Comparison of ENCODE assay signal across 14 mouse cellular contexts in genomic region chr19:44758846-44759245, GRCm38 (mm10). TPM values are rescaled to one million over a fixed set of nuclear protein-coding genes. Genes with fewer than 3 reads are reported as not detected.
A peak's percentile ranks its signal among the peaks of the same experiment; 100 is the strongest.
DNase-seq lines count a peak whose midpoint lies in the region; ATAC-seq lines count a peak whose summit lies in the region.
"Had no signal": no experiment of that assay in that cellular context is flagged by ENCODE, and none has a peak within 500 bp of the region (broad histone marks: within the 10 kb centered on the region; RNA-seq: fewer than 3 reads in every experiment).

No protein-coding gene starts in this region.

- H3K4me1 ChIP-seq in heart, embryonic 13.5 days, result peaks cover 39% of the 10 kb centered on the region
- H3K4me1 ChIP-seq in hindbrain, embryonic 13.5 days (replicated peaks), result peaks cover 37% of the 10 kb centered on the region
- peaks cover 16% of the 10 kb centered on the region for H3K4me1 ChIP-seq in midbrain, embryonic 14.5 days (ENCODE audit: control insufficient read depth, insufficient read depth, low read length)

- H3K27me3 ChIP-seq in heart, embryonic 13.5 days (replicated peaks), result peaks cover 98% of the 10 kb centered on the region
- H3K27me3 ChIP-seq in hindbrain, embryonic 13.5 days, result peaks cover 87% of the 10 kb centered on the region
- H3K27me3 ChIP-seq in midbrain, embryonic 14.5 days (ENCODE audit: control insufficient read depth, insufficient read depth, low read length), result peaks cover 91% of the 10 kb centered on the region

- ATAC-seq in heart, embryonic 13.5 days (ENCODE audit: extremely low read depth, insufficient number of reproducible peaks, low FRiP score, low TSS enrichment), result no peak
- no peak for ATAC-seq in hindbrain, embryonic 13.5 days (ENCODE audit: low FRiP score)
- no peak for ATAC-seq in midbrain, embryonic 14.5 days (ENCODE audit: low FRiP score, low TSS enrichment)
- ATAC-seq: CD4-positive, CD25-positive, alpha-beta regulatory T cell, adult 4 months had no signal

- no peak overlapping the region; the same call in 1 of the 2 replicates for H3K4me2 ChIP-seq in heart, embryonic 13.5 days
- H3K4me2 ChIP-seq in hindbrain, embryonic 13.5 days, result peak overlapping the region; percentile 53
- H3K4me2 ChIP-seq in midbrain, embryonic 14.5 days (ENCODE audit: low read length), result peak overlapping the region; percentile 25; the same call in 1 of the 2 replicates
- H3K4me2 ChIP-seq: limb, embryonic 13.5 days; lung, embryonic 15.5 days had no signal

- 2% methylated on average over 28 of the region's 28 CpGs for WGBS in heart, embryonic 13.5 days
- under 1% methylated on average over 28 of the region's 28 CpGs for WGBS in hindbrain, embryonic 13.5 days
- under 1% methylated on average over 28 of the region's 28 CpGs for WGBS in midbrain, embryonic 14.5 days

- H3K36me3 ChIP-seq in heart, embryonic 13.5 days, result no peaks in the 10 kb centered on the region
- no peaks in the 10 kb centered on the region for H3K36me3 ChIP-seq in hindbrain, embryonic 13.5 days
- H3K36me3 ChIP-seq in midbrain, embryonic 14.5 days (ENCODE audit: control insufficient read depth, insufficient read depth, low read length), result no peaks in the 10 kb centered on the region
- H3K36me3 ChIP-seq: limb, embryonic 13.5 days; lung, embryonic 15.5 days had no signal

- peak overlapping the region; percentile 16; the same call in 1 of the 2 replicates for H3K4me3 ChIP-seq in heart, embryonic 13.5 days
- H3K4me3 ChIP-seq in hindbrain, embryonic 13.5 days, result peak overlapping the region; percentile 54
- H3K4me3 ChIP-seq in midbrain, embryonic 14.5 days (replicated peaks; ENCODE audit: low read depth, low read length), result peak overlapping the region; percentile 14; the same call in 1 of the 2 replicates
- H3K4me3 ChIP-seq: limb, embryonic 13.5 days; lung, embryonic 15.5 days had no signal

- no peak overlapping the region for H3K27ac ChIP-seq in heart, embryonic 13.5 days (replicated peaks)
- H3K27ac ChIP-seq in hindbrain, embryonic 13.5 days, result peak overlapping the region; percentile 87
- no peak overlapping the region for H3K27ac ChIP-seq in midbrain, embryonic 14.5 days (replicated peaks; ENCODE audit: low read depth, low read length)
- H3K27ac ChIP-seq: limb, embryonic 13.5 days; lung, embryonic 15.5 days had no signal

- no peak overlapping the region for H3K9ac ChIP-seq in heart, embryonic 13.5 days
- peak overlapping the region; percentile 84 for H3K9ac ChIP-seq in hindbrain, embryonic 13.5 days
- H3K9ac ChIP-seq in midbrain, embryonic 14.5 days (replicated peaks; ENCODE audit: low read length), result 0 out of 2 replicates have a peak overlapping the region, but pooled peaks have one; percentile 7
- H3K9ac ChIP-seq: limb, embryonic 13.5 days; lung, embryonic 15.5 days had no signal

- no peaks in the 10 kb centered on the region for H3K9me3 ChIP-seq in heart, embryonic 13.5 days
- H3K9me3 ChIP-seq in hindbrain, embryonic 13.5 days, result no peaks in the 10 kb centered on the region
- H3K9me3 ChIP-seq in midbrain, embryonic 14.5 days (ENCODE audit: control insufficient read depth, low read length), result no peaks in the 10 kb centered on the region
- H3K9me3 ChIP-seq: limb, embryonic 13.5 days; lung, embryonic 15.5 days had no signal

- intact Hi-C loops in heart, postnatal 10 days (cut with DNase I), result no loop called here

- DNase-seq in heart, postnatal 10 days, result no peak
- peak; percentile 60 for DNase-seq in embryo, embryonic 10.5 days (ENCODE audit: low spot score)
- no peak for DNase-seq in midbrain, embryonic 14.5 days
- no peak for DNase-seq in lung, postnatal 14 days
- no peak for DNase-seq in adrenal gland, adult 2 months
- DNase-seq in gastrocnemius, postnatal 10 days, result no peak
- DNase-seq: cerebellum, adult 8-10 months; gastrocnemius, postnatal 14 days; heart, postnatal 4 days had no signal

RNA-seq across cellular contexts. Expression of gene Pax2, which starts 3.0 kb away (rescaled TPM):
- not detected in 2 replicates for polyA plus RNA-seq in heart, embryonic 13.5 days (2015; fragmentation: Nextera tagmentation; extraction: Ambion mirVana)
- not detected for total RNA-seq in heart, postnatal 10 days (2021)
- polyA plus RNA-seq in hindbrain, embryonic 13.5 days (2015; fragmentation: Nextera tagmentation; extraction: Ambion mirVana), result 17.1 and 17.2 TPM in 2 replicates
- polyA plus RNA-seq in midbrain, embryonic 14.5 days (2014; fragmentation: Nextera tagmentation; extraction: Ambion mirVana), result 1.7 and 1.9 TPM in 2 replicates
- total RNA-seq in adrenal gland, adult 2 months (2021), result not detected
- polyA plus RNA-seq in adrenal gland, adult 2 months (2012; rRNA removed), result not detected in 2 replicates
- total RNA-seq in gastrocnemius, postnatal 10 days (2021), result not detected
- total RNA-seq: gastrocnemius, postnatal 14 days; heart, postnatal 4 days had no signal
- polyA plus RNA-seq: limb, embryonic 13.5 days had no signal
